22 mouse cellular contexts compared by ENCODE assay signal in the genomic region with DNA sequence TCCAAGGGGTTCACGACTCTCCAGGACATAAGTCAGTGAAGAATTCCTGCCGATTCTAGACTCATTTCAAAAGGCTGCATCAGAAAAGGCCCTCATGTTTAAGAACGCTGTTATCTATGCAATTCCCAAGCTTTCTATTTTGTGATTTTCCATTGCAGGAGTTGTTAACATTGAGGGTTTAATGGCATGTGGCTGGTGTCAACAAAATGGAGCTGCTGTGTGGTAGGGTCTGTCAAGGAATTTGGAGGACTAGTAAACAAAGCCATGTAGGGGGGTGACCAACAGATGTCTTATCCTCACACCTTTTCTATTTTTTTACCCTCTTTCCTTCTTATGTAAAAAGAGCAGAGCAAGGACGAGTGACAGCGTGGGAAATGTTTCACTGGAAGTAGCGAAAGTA.
DNase-seq lines count a peak whose midpoint lies in the region; ATAC-seq and TF ChIP-seq lines count a peak whose summit lies in the region.
"Had no signal": no experiment of that assay in that cellular context is flagged by ENCODE, and none has a peak within 500 bp of the region (broad histone marks: within the 10 kb centered on the region; RNA-seq: fewer than 3 reads in every experiment).

No protein-coding gene starts in this region.

- peaks cover 20% of the 10 kb centered on the region for H3K4me1 ChIP-seq in heart, embryonic 15.5 days (replicated peaks)
- H3K4me1 ChIP-seq in lung, embryonic 14.5 days (ENCODE audit: insufficient read depth) = peaks cover 11% of the 10 kb centered on the region
- H3K4me1 ChIP-seq in liver, embryonic 14.5 days (replicated peaks; ENCODE audit: control insufficient read depth in 2 of 2, insufficient read depth in 2 of 2, low read length in 1 of 2) = peaks cover 17 to 21% of the 10 kb centered on the region in 2 experiments
- H3K4me1 ChIP-seq: limb, embryonic 10.5 days; midbrain, embryonic 12.5 days; neural tube, embryonic 15.5 days had no signal

- H3K27me3 ChIP-seq in heart, embryonic 15.5 days = no peaks in the 10 kb centered on the region
- no peaks in the 10 kb centered on the region for H3K27me3 ChIP-seq in lung, embryonic 14.5 days (ENCODE audit: insufficient read depth, low read length)
- H3K27me3 ChIP-seq in liver, embryonic 14.5 days (ENCODE audit: control insufficient read depth, insufficient read depth, low read length) = no peaks in the 10 kb centered on the region
- H3K27me3 ChIP-seq: midbrain, embryonic 12.5 days; neural tube, embryonic 15.5 days; stomach, embryonic 15.5 days had no signal

- TF ChIP-seq CTCF in lung, embryonic 14.5 days (IDR thresholded peaks at IDR 0.05; ENCODE audit: low read depth) = no peak
- TF ChIP-seq CTCF in liver, embryonic 14.5 days (IDR thresholded peaks at IDR 0.05; ENCODE audit: low read depth) = no peak

- peak overlapping the region; percentile 21; the same call in 1 of the 2 replicates for H3K4me2 ChIP-seq in heart, embryonic 15.5 days
- peak overlapping the region; percentile 35; the same call in 1 of the 2 replicates for H3K4me2 ChIP-seq in lung, embryonic 14.5 days
- peak overlapping the region; percentile 11; the same call in 1 of the 2 replicates for H3K4me2 ChIP-seq in liver, embryonic 14.5 days (ENCODE audit: low read depth)
- H3K4me2 ChIP-seq: hindbrain, embryonic 14.5 days; midbrain, embryonic 12.5 days; neural tube, embryonic 15.5 days had no signal

- 62% methylated on average over 6 of the region's 6 CpGs for WGBS in heart, embryonic 15.5 days
- 40% methylated on average over 6 of the region's 6 CpGs for WGBS in lung, embryonic 14.5 days
- 66% methylated on average over 6 of the region's 6 CpGs for WGBS in liver, embryonic 14.5 days (ENCODE audit: insufficient replicate concordance)

- H3K9ac ChIP-seq in heart, embryonic 15.5 days = no peak overlapping the region
- no peak overlapping the region for H3K9ac ChIP-seq in lung, embryonic 14.5 days
- no peak overlapping the region for H3K9ac ChIP-seq in liver, embryonic 14.5 days (replicated peaks)
- H3K9ac ChIP-seq: hindbrain, embryonic 14.5 days; midbrain, embryonic 12.5 days; neural tube, embryonic 15.5 days; stomach, embryonic 15.5 days had no signal

- no peaks in the 10 kb centered on the region for H3K36me3 ChIP-seq in heart, embryonic 15.5 days
- H3K36me3 ChIP-seq in lung, embryonic 14.5 days (ENCODE audit: insufficient read depth) = no peaks in the 10 kb centered on the region
- H3K36me3 ChIP-seq in liver, embryonic 14.5 days (replicated peaks; ENCODE audit: control insufficient read depth, insufficient read depth, low read depth) = no peaks in the 10 kb centered on the region
- H3K36me3 ChIP-seq: forebrain, embryonic 10.5 days; limb, embryonic 10.5 days; midbrain, embryonic 12.5 days; neural tube, embryonic 15.5 days; stomach, embryonic 15.5 days had no signal

- ATAC-seq in heart, embryonic 15.5 days (replicated peaks; ENCODE audit: insufficient number of reproducible peaks, insufficient read depth, low FRiP score, low read depth) = no peak
- no peak; the same call in 1 of the 2 replicates for ATAC-seq in lung, embryonic 14.5 days (ENCODE audit: insufficient read depth)
- no peak for ATAC-seq in liver, embryonic 14.5 days (ENCODE audit: insufficient read depth)
- ATAC-seq: forebrain, embryonic 16.5 days; inflammation-experienced regulatory T-cells, adult 6 months had no signal

- DNase-seq in heart, adult 11 months = peak; percentile 68
- DNase-seq in heart, postnatal 4 days = no peak
- DNase-seq in heart, adult 18-20 months = no peak
- DNase-seq in lung, embryonic 14.5 days = peak; percentile 57
- no peak for DNase-seq in lung, postnatal 25 days (ENCODE audit: low spot score)
- DNase-seq in liver, embryonic 14.5 days (ENCODE audit: low read depth in 3 of 3, low spot score in 3 of 3) = no peak
- DNase-seq: adrenal gland, postnatal 10 days; cerebellum, adult 18-20 months; gastrocnemius, postnatal 10 days; kidney, adult 8-10 months; kidney, postnatal 14 days; right cerebral cortex, adult 18-20 months; thymus, postnatal 25 days had no signal

- H3K9me3 ChIP-seq in heart, embryonic 15.5 days (replicated peaks) = no peaks in the 10 kb centered on the region
- H3K9me3 ChIP-seq in lung, embryonic 14.5 days (ENCODE audit: low read depth, low read length) = no peaks in the 10 kb centered on the region
- no peaks in the 10 kb centered on the region for H3K9me3 ChIP-seq in liver, embryonic 14.5 days (ENCODE audit: control insufficient read depth, low read length)
- H3K9me3 ChIP-seq: forebrain, embryonic 10.5 days; limb, embryonic 10.5 days; midbrain, embryonic 12.5 days; neural tube, embryonic 15.5 days; stomach, embryonic 15.5 days had no signal

- H3K4me3 ChIP-seq in heart, embryonic 15.5 days = no peak overlapping the region
- no peak overlapping the region for H3K4me3 ChIP-seq in lung, embryonic 14.5 days (ENCODE audit: low read depth, low read length)
- H3K4me3 ChIP-seq in liver, embryonic 14.5 days (ENCODE audit: insufficient read depth in 1 of 2, low read depth in 2 of 2, low read length in 2 of 2) = no peak overlapping the region
- H3K4me3 ChIP-seq: forebrain, embryonic 10.5 days; limb, embryonic 10.5 days; midbrain, embryonic 12.5 days; neural tube, embryonic 15.5 days; stomach, embryonic 15.5 days had no signal

- H3K27ac ChIP-seq in heart, embryonic 15.5 days = no peak overlapping the region
- no peak overlapping the region for H3K27ac ChIP-seq in lung, embryonic 14.5 days (ENCODE audit: low read depth)
- no peak overlapping the region for H3K27ac ChIP-seq in liver, embryonic 14.5 days
- H3K27ac ChIP-seq: forebrain, embryonic 10.5 days; hindbrain, embryonic 14.5 days; limb, embryonic 10.5 days; midbrain, embryonic 12.5 days; neural tube, embryonic 15.5 days; stomach, embryonic 15.5 days had no signal

- TF ChIP-seq EP300 in liver, embryonic 14.5 days (IDR thresholded peaks at IDR 0.05; ENCODE audit: low read depth) = no peak

Comparison
In these comparisons a context has a peak if more than half of its experiments do, and no peak if none do; other contexts are left out.
1. DNase-seq: peak in heart, adult 11 months (single experiment) and lung, embryonic 14.5 days (single experiment); none in heart, postnatal 4 days (single experiment), heart, adult 18-20 months (0 of 2), lung, postnatal 25 days (single experiment) and liver, embryonic 14.5 days (0 of 3).
2. Peak in every context shown above with its lines, with median percentiles within 50 percentile points of each other: H3K4me2 ChIP-seq.